Mouse (Mus musculus) MEL (cell line): ENCODE data around the gene Spcs3. TPM values are rescaled to one million over a fixed set of nuclear protein-coding genes. Genes with fewer than 3 reads are reported as not detected.

Experiments
- DNase-seq: peaks from one replicate; pipeline ENCODE4 v3.0.0; 2011; ENCODE audit warnings: low read depth, low spot score
- H3K27ac ChIP-seq: 2 replicates; pipeline ENCODE4 v1.5.1; 2012; ENCODE audit warnings: low read depth, mild to moderate bottlenecking, control low read depth, low read length, moderate library complexity; ENCODE audit not compliant: control insufficient read depth
- H3K27me3 ChIP-seq, 2 experiments: fragments of 150-350 bp in 1 of 2; sonication (generic) in 1 of 2; 2 replicates each; pipeline ENCODE4 v1.6.1; 2012; ENCODE audit warnings: low read length in 2 of 2, mild to moderate bottlenecking in 2 of 2, improper control_type of control experiment in 1 of 2, moderate library complexity in 1 of 2; ENCODE audit not compliant: insufficient read depth in 2 of 2, control insufficient read depth in 1 of 2
- H3K36me3 ChIP-seq, 2 experiments: 2 replicates each; pipeline ENCODE4 v1.6.1; 2012 to 2014; ENCODE audit warnings: low read length in 2 of 2, improper control_type of control experiment in 1 of 2, inconsistent platforms in 1 of 2, mild to moderate bottlenecking in 1 of 2; ENCODE audit not compliant: insufficient read depth in 2 of 2, control insufficient read depth in 1 of 2
- H3K4me1 ChIP-seq, 2 experiments: fragments of 150-350 bp in 1 of 2; sonication (generic) in 1 of 2; 2 replicates each; pipeline ENCODE4 v1.6.1; 2012; ENCODE audit warnings: low read length in 2 of 2, improper control_type of control experiment in 1 of 2, mild to moderate bottlenecking in 1 of 2; ENCODE audit not compliant: insufficient read depth in 2 of 2, control insufficient read depth in 1 of 2
- H3K4me3 ChIP-seq, 2 experiments: fragments of 150-350 bp in 1 of 2; sonication (generic) in 1 of 2; 2 replicates each; pipeline ENCODE4 v1.5.1; 2012; ENCODE audit warnings: low read depth in 2 of 2, low read length in 2 of 2, mild to moderate bottlenecking in 2 of 2, moderate library complexity in 2 of 2, control low read depth in 1 of 2, improper control_type of control experiment in 1 of 2; ENCODE audit not compliant: control insufficient read depth in 1 of 2, insufficient read depth in 1 of 2
- H3K79me2 ChIP-seq: 2 replicates; pipeline ENCODE4 v1.6.1; 2012; ENCODE audit warnings: mild to moderate bottlenecking, low read length, moderate library complexity; ENCODE audit not compliant: control insufficient read depth, poor library complexity, insufficient read depth
- H3K9ac ChIP-seq: 2 replicates; pipeline ENCODE4 v1.6.1; 2012; ENCODE audit warnings: low read depth, mild to moderate bottlenecking, control low read depth, low read length, moderate library complexity; ENCODE audit not compliant: control insufficient read depth, poor library complexity, severe bottlenecking
- H3K9me3 ChIP-seq: fragments of 150-350 bp; sonication (generic); replicated peaks from 2 replicates; pipeline ENCODE4 v1.6.1; 2012; ENCODE audit warnings: mild to moderate bottlenecking, low read length, improper control_type of control experiment, moderate library complexity; ENCODE audit not compliant: insufficient read depth
- BHLHE40 ChIP-seq: IDR thresholded peaks from 2 replicates; pipeline ENCODE4 v1.6.1; 2012; ENCODE audit warnings: low read depth, mild to moderate bottlenecking, inconsistent platforms, low read length, improper control_type of control experiment, borderline replicate concordance
- CHD1 ChIP-seq: IDR thresholded peaks from 2 replicates; pipeline ENCODE4 v1.6.1; 2012; ENCODE audit warnings: low read depth, mild to moderate bottlenecking, inconsistent platforms, low read length, improper control_type of control experiment
- CHD2 ChIP-seq: IDR thresholded peaks from 2 replicates; pipeline ENCODE4 v1.6.1; 2011; ENCODE audit warnings: low read length, improper control_type of control experiment
- CTCF ChIP-seq, 3 experiments: IDR thresholded peaks in 2 of 3; conservative IDR thresholded peaks in 1 of 3; 2 replicates each; pipeline ENCODE4 v1.5.1; 2011 to 2012; ENCODE audit warnings: low read length in 3 of 3, low read depth in 2 of 3, mild to moderate bottlenecking in 2 of 3, improper control_type of control experiment in 1 of 3, inconsistent platforms in 1 of 3, mixed read lengths in 1 of 3, moderate library complexity in 1 of 3; ENCODE audit not compliant: control insufficient read depth in 1 of 3, insufficient read depth in 1 of 3, poor library complexity in 1 of 3, severe bottlenecking in 1 of 3
- E2F4 ChIP-seq: IDR thresholded peaks from 2 replicates; pipeline ENCODE4 v1.6.1; 2011; ENCODE audit warnings: low read depth, low read length, improper control_type of control experiment, borderline replicate concordance
- ELF1 ChIP-seq: IDR thresholded peaks from 2 replicates; pipeline ENCODE4 v1.6.1; 2014; ENCODE audit warnings: low read depth, mild to moderate bottlenecking, inconsistent platforms, low read length, improper control_type of control experiment, moderate library complexity
- ETS1 ChIP-seq: IDR thresholded peaks from 2 replicates; pipeline ENCODE4 v1.6.1; 2012; ENCODE audit warnings: low read depth, mild to moderate bottlenecking, inconsistent platforms, low read length, improper control_type of control experiment, moderate library complexity
- GABPA ChIP-seq: IDR thresholded peaks from 2 replicates; pipeline ENCODE4 v1.6.1; 2012; ENCODE audit warnings: low read depth, mild to moderate bottlenecking, inconsistent platforms, low read length, improper control_type of control experiment, moderate library complexity
- GATA1 ChIP-seq: IDR thresholded peaks from 2 replicates; pipeline ENCODE4 v1.6.1; 2011; ENCODE audit warnings: low read depth, low read length, improper control_type of control experiment
- HCFC1 ChIP-seq: IDR thresholded peaks from 2 replicates; pipeline ENCODE4 v1.6.1; 2012; ENCODE audit warnings: low read depth, mild to moderate bottlenecking, inconsistent platforms, low read length, improper control_type of control experiment, moderate library complexity
- JUND ChIP-seq: IDR thresholded peaks from 2 replicates; pipeline ENCODE4 v1.6.1; 2011; ENCODE audit warnings: low read depth, mild to moderate bottlenecking, improper control_type of control experiment, low read length
- KAT2A ChIP-seq: conservative IDR thresholded peaks from 2 replicates; pipeline ENCODE4 v1.6.1; 2012; ENCODE audit warnings: low read depth, low read length, improper control_type of control experiment, inconsistent platforms
- MAFK ChIP-seq: IDR thresholded peaks from 2 replicates; pipeline ENCODE4 v1.6.1; 2011; ENCODE audit warnings: low read depth, mild to moderate bottlenecking, low read length, improper control_type of control experiment, borderline replicate concordance
- MAX ChIP-seq: IDR thresholded peaks from 2 replicates; pipeline ENCODE4 v1.6.1; 2011; ENCODE audit warnings: low read length, improper control_type of control experiment
- MXI1 ChIP-seq: IDR thresholded peaks from 2 replicates; pipeline ENCODE4 v1.6.1; 2011; ENCODE audit warnings: mild to moderate bottlenecking, low read depth, low read length, improper control_type of control experiment
- NRF1 ChIP-seq: IDR thresholded peaks from 2 replicates; pipeline ENCODE4 v1.6.1; 2014; ENCODE audit warnings: low read depth, mild to moderate bottlenecking, inconsistent platforms, low read length, improper control_type of control experiment, moderate library complexity; ENCODE audit not compliant: poor library complexity, insufficient read depth, severe bottlenecking
- POLR2A ChIP-seq, 2 experiments: IDR thresholded peaks; 2 replicates each; pipeline ENCODE4 v1.6.1; 2011 to 2012; ENCODE audit warnings: low read length in 2 of 2, mild to moderate bottlenecking in 2 of 2, control low read depth in 1 of 2, improper control_type of control experiment in 1 of 2, low read depth in 1 of 2, moderate library complexity in 1 of 2; ENCODE audit not compliant: control insufficient read depth in 1 of 2, insufficient read depth in 1 of 2, poor library complexity in 1 of 2
- POLR2AphosphoS5 ChIP-seq: IDR thresholded peaks from 2 replicates; pipeline ENCODE4 v1.6.1; 2012; ENCODE audit warnings: low read depth, borderline replicate concordance, mild to moderate bottlenecking, inconsistent platforms, low read length, moderate library complexity, mixed read lengths
- RAD21 ChIP-seq: IDR thresholded peaks from 2 replicates; pipeline ENCODE4 v1.6.1; 2011; ENCODE audit warnings: mild to moderate bottlenecking, low read depth, low read length, improper control_type of control experiment
- RCOR1 ChIP-seq: IDR thresholded peaks from 2 replicates; pipeline ENCODE4 v1.6.1; 2012; ENCODE audit warnings: low read depth, mild to moderate bottlenecking, inconsistent platforms, low read length, improper control_type of control experiment
- SIN3A ChIP-seq: IDR thresholded peaks from 2 replicates; pipeline ENCODE4 v1.6.1; 2012; ENCODE audit warnings: low read length, improper control_type of control experiment, inconsistent platforms
- SMC3 ChIP-seq: IDR thresholded peaks from 2 replicates; pipeline ENCODE4 v1.6.1; 2011; ENCODE audit warnings: low read depth, low read length, improper control_type of control experiment
- TCF12 ChIP-seq: IDR thresholded peaks from 2 replicates; pipeline ENCODE4 v1.6.1; 2014; ENCODE audit warnings: low read depth, mild to moderate bottlenecking, inconsistent platforms, low read length, improper control_type of control experiment, moderate library complexity
- USF2 ChIP-seq, 2 experiments: IDR thresholded peaks; 2 replicates each; pipeline ENCODE4 v1.6.1; 2011 to 2012; ENCODE audit warnings: improper control_type of control experiment in 2 of 2, low read length in 2 of 2, borderline replicate concordance in 1 of 2, inconsistent platforms in 1 of 2, low read depth in 1 of 2, mild to moderate bottlenecking in 1 of 2; ENCODE audit not compliant: insufficient read depth in 1 of 2
- ZMIZ1 ChIP-seq: IDR thresholded peaks from 2 replicates; pipeline ENCODE4 v1.6.1; 2012; ENCODE audit warnings: low read depth, mild to moderate bottlenecking, inconsistent platforms, low read length, improper control_type of control experiment, moderate library complexity
- ZNF384 ChIP-seq: IDR thresholded peaks from 2 replicates; pipeline ENCODE4 v1.6.1; 2012; ENCODE audit warnings: low read depth, mild to moderate bottlenecking, inconsistent platforms, low read length, improper control_type of control experiment
- polyA plus RNA-seq, 2 experiments: library from polyadenylated mRNA; stranded (reverse) in 1 of 2; unstranded in 1 of 2; fragments of >175 nt in 1 of 2; fragments of >200 nt in 1 of 2; gene quantifications; 2 replicates each; pipeline versions ENCODE4 v1.2.1 to v1.2.4; 2012; ENCODE audit warnings: low replicate concordance in 2 of 2, low read depth in 1 of 2; ENCODE audit not compliant: insufficient read length in 2 of 2, insufficient read depth in 1 of 2, missing spikeins in 1 of 2
- total RNA-seq: library from RNA; depleted of rRNA; stranded (reverse); fragments of 300-350 nt; gene quantifications from 2 replicates; pipeline ENCODE4 v1.2.3, GENCODE M21; 2012

Gene Spcs3
- total and polyA plus RNA-seq, 3 experiments, result 69.0 to 140 (median 78.0) TPM

DNA sequence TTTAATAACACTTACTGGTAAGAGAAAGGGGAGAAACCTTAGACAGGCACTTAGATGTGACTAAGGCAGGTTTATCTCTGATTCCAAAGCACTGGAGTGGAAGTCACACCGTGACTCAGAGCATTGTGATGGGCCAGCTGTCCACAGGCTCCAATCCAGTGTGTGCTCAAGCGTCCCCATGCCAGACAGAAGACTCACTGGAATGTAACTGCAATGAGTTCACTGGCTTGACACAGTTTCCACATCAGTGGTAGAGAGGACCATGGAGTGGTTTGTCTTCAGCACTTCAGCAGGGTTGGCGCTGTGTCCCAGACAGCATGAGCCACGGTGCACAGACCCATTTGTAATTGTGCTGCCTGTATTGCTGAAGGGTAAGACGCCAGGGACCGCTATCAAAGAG lies 18.6 kb upstream of the Spcs3 start:
- Histone ChIP-seq H3K4me3 (no peak overlapping the region), H3K27ac (no peak overlapping the region), H3K9me3 (no peaks in the 10 kb centered on the region), H3K27me3 (no peaks in the 10 kb centered on the region), H3K9ac (no peak overlapping the region), H3K4me1 (no peaks in the 10 kb centered on the region), H3K36me3 (no peaks in the 10 kb centered on the region), H3K79me2 (no peaks in the 10 kb centered on the region)
- DNase-seq, result no peak
- TF ChIP-seq ZMIZ1 (no peak), POLR2AphosphoS5 (no peak), SMC3 (no peak)

DNA sequence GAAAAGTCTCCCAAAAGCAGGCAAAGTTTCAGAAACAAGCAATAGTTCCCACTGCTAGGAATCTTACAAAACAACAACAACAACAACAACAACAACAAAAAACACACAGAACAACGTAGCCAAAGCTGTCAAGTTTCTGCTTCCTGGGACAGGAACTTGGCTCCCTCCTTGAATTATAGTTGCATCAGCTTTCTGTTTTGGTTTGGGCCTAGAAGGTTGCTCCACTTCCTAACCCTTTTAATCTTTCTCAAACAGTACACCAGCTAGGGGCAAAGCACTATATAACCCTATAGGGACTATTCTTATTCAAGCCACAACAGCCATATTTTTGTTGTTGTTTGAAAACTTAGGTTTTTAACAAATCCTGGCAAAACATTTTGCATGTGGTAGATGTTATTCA lies 11.5 kb upstream of the Spcs3 start:
- no peaks in the 10 kb centered on the region for H3K79me2 ChIP-seq
- no peak for DNase-seq

DNA sequence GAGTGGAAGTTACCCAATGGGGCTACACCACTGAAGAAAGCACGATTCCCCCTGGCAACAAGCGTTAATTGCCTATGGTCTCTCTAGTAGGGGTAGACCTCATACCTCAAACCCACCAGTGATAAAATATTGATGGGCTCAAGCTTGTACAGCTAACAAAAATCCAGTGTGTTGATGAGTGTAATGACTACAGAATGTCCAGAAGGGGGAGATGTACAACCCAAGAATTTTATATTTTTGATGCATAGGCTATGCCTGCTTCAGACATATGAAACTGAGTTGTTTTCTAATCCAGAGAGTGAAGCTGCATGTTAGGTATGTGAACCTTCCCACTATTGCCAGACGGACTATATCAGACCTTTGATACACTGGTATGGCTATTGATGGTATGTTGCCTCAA lies 7.5 kb upstream of the Spcs3 start:
- H3K36me3 ChIP-seq, result no peaks in the 10 kb centered on the region; a peak in 1 of 4 replicates
- no peak overlapping the region for H3K4me3 ChIP-seq
- no peak for TF ChIP-seq HCFC1
- TF ChIP-seq MAX, result no peak
- no peak for TF ChIP-seq ZMIZ1
- no peak for TF ChIP-seq ETS1
- TF ChIP-seq CTCF (IDR thresholded peaks at IDR 0.05 in 2 of 3, conservative IDR thresholded peaks at IDR 0.05 in 1 of 3; ENCODE audit: control insufficient read depth in 1 of 3, insufficient read depth in 1 of 3, low read depth in 2 of 3, low read length in 3 of 3, poor library complexity in 1 of 3, severe bottlenecking in 1 of 3), result peak; percentile 9 to 49 (median 46); a peak in 4 of 6 replicates
- peak; percentile 54 for TF ChIP-seq SMC3
- no peak for TF ChIP-seq E2F4
- TF ChIP-seq POLR2A (IDR thresholded peaks at IDR 0.05; ENCODE audit: control insufficient read depth in 1 of 2, insufficient read depth in 1 of 2, low read depth in 1 of 2, low read length in 2 of 2, poor library complexity in 1 of 2), result no peak
- TF ChIP-seq USF2 (IDR thresholded peaks at IDR 0.05; ENCODE audit: borderline replicate concordance in 1 of 2, insufficient read depth in 1 of 2, low read depth in 1 of 2, low read length in 2 of 2), result no peak
- TF ChIP-seq RAD21, result peak; percentile 35
- no peak for TF ChIP-seq RCOR1
- no peak for TF ChIP-seq ELF1
- TF ChIP-seq TCF12, result no peak
- H3K27ac ChIP-seq, result no peak overlapping the region
- no peaks in the 10 kb centered on the region for H3K4me1 ChIP-seq
- H3K79me2 ChIP-seq, result no peaks in the 10 kb centered on the region
- no peaks in the 10 kb centered on the region for H3K27me3 ChIP-seq
- H3K9me3 ChIP-seq, result no peaks in the 10 kb centered on the region
- H3K9ac ChIP-seq, result no peak overlapping the region
- peak; percentile 34 for DNase-seq

More for the DNA sequence above, 11.5 kb upstream of the Spcs3 start:
- no peak overlapping the region for H3K4me3 ChIP-seq
- H3K36me3 ChIP-seq, result no peaks in the 10 kb centered on the region
- TF ChIP-seq SIN3A, result no peak
- no peak for TF ChIP-seq ETS1
- TF ChIP-seq MXI1, result no peak
- TF ChIP-seq CTCF (IDR thresholded peaks at IDR 0.05 in 2 of 3, conservative IDR thresholded peaks at IDR 0.05 in 1 of 3; ENCODE audit: control insufficient read depth in 1 of 3, insufficient read depth in 1 of 3, low read depth in 2 of 3, low read length in 3 of 3, poor library complexity in 1 of 3, severe bottlenecking in 1 of 3), result no peak
- TF ChIP-seq MAFK, result no peak
- TF ChIP-seq POLR2AphosphoS5, result no peak
- TF ChIP-seq JUND, result no peak
- no peak for TF ChIP-seq KAT2A
- TF ChIP-seq GABPA, result no peak
- no peak for TF ChIP-seq CHD2
- TF ChIP-seq ZNF384, result no peak
- TF ChIP-seq ELF1, result no peak
- no peak for TF ChIP-seq SMC3
- TF ChIP-seq MAX, result no peak
- TF ChIP-seq RAD21, result no peak
- no peak for TF ChIP-seq CHD1
- TF ChIP-seq E2F4, result no peak
- TF ChIP-seq NRF1, result no peak
- TF ChIP-seq GATA1, result no peak
- TF ChIP-seq BHLHE40, result no peak
- H3K27me3 ChIP-seq, result no peaks in the 10 kb centered on the region
- H3K27ac ChIP-seq, result no peak overlapping the region
- no peaks in the 10 kb centered on the region for H3K4me1 ChIP-seq
- H3K9ac ChIP-seq, result no peak overlapping the region
- no peaks in the 10 kb centered on the region for H3K9me3 ChIP-seq
